Mouse (Mus musculus) heart, adult 10 weeks (tissue): ENCODE results near the gene Hist1h2bg. TPM values are rescaled to one million over a fixed set of nuclear protein-coding genes. Genes with fewer than 3 reads are reported as not detected.

Experiments
- polyA plus RNA-seq: library from polyadenylated mRNA; stranded (reverse); fragments of 350-450 nt; fragmentation: Illumina TruSeq; extraction: RNeasy Lipid Tissue Mini Kit (QIAGEN cat#74804); gene quantifications from one replicate; pipeline ENCODE4 v1.2.3, GENCODE M21; 2014; ENCODE audit warnings: low read depth, low replicate concordance

The Hist1h2bg gene
- polyA plus RNA-seq, 1 experiment from 2014 or later = not detected

Other genes starting within 250 kb of the Hist1h2bg start
- gene Zfp322a, start 202.2 kb upstream of the Hist1h2bg start, polyA plus RNA-seq = 16.7 TPM
- 4.1 TPM for gene Abt1, start 147.5 kb upstream of the Hist1h2bg start, polyA plus RNA-seq
- not detected for gene Btn1a1, start 105.5 kb upstream of the Hist1h2bg start, polyA plus RNA-seq
- gene Btn2a2, start 82.5 kb upstream of the Hist1h2bg start, polyA plus RNA-seq = not detected
- gene Hist1h4h, start 40.3 kb upstream of the Hist1h2bg start, polyA plus RNA-seq = 46.3 TPM
- 2.5 TPM for gene Hist1h2af, start 37.5 kb upstream of the Hist1h2bg start, polyA plus RNA-seq
- not detected for gene Hist1h3g, start 36.0 kb upstream of the Hist1h2bg start, polyA plus RNA-seq
- 0.89 TPM for gene Hist1h2bh, start 28.0 kb upstream of the Hist1h2bg start, polyA plus RNA-seq
- gene Hist1h3f, start 27.3 kb upstream of the Hist1h2bg start, polyA plus RNA-seq = 0.68 TPM
- not detected for gene Hist1h4f, start 19.7 kb upstream of the Hist1h2bg start, polyA plus RNA-seq
- 0.21 TPM for gene Hist1h1d, start 18.1 kb upstream of the Hist1h2bg start, polyA plus RNA-seq
- gene Hist1h3e, start 9.0 kb upstream of the Hist1h2bg start, polyA plus RNA-seq = not detected
- gene Hist1h2ae, start 176 bp upstream of the Hist1h2bg start, polyA plus RNA-seq = not detected
- not detected for gene Hist1h2bf, start 2.8 kb downstream of the Hist1h2bg start, polyA plus RNA-seq
- not detected for gene Hist1h2ad, start 3.0 kb downstream of the Hist1h2bg start, polyA plus RNA-seq
- 0.76 TPM for gene Hist1h3d, start 4.4 kb downstream of the Hist1h2bg start, polyA plus RNA-seq
- not detected for gene Hist1h4d, start 10.2 kb downstream of the Hist1h2bg start, polyA plus RNA-seq
- gene Hist1h2be, start 49.7 kb downstream of the Hist1h2bg start, polyA plus RNA-seq = 8.1 TPM
- 3.8 TPM for gene Hist1h1e, start 51.2 kb downstream of the Hist1h2bg start, polyA plus RNA-seq
- 1.0 TPM for gene Hist1h2ac, start 112.6 kb downstream of the Hist1h2bg start, polyA plus RNA-seq
- 121 TPM for gene Hist1h2bc, start 112.8 kb downstream of the Hist1h2bg start, polyA plus RNA-seq
- gene Hist1h1t, start 124.4 kb downstream of the Hist1h2bg start, polyA plus RNA-seq = not detected
- gene Hist1h4c, start 127.1 kb downstream of the Hist1h2bg start, polyA plus RNA-seq = not detected
- gene Hfe, start 139.5 kb downstream of the Hist1h2bg start, polyA plus RNA-seq = 35.3 TPM
- gene Hist1h1c, start 167.4 kb downstream of the Hist1h2bg start, polyA plus RNA-seq = 171 TPM
- gene Hist1h3c, start 174.2 kb downstream of the Hist1h2bg start, polyA plus RNA-seq = not detected
- not detected for gene Hist1h2bb, start 175.3 kb downstream of the Hist1h2bg start, polyA plus RNA-seq
- not detected for gene Hist1h2ab, start 179.7 kb downstream of the Hist1h2bg start, polyA plus RNA-seq
- not detected for gene Hist1h3b, start 180.9 kb downstream of the Hist1h2bg start, polyA plus RNA-seq
- gene Hist1h4b, start 185.6 kb downstream of the Hist1h2bg start, polyA plus RNA-seq = not detected
- gene Hist1h4a, start 189.8 kb downstream of the Hist1h2bg start, polyA plus RNA-seq = not detected
- gene Hist1h3a, start 191.0 kb downstream of the Hist1h2bg start, polyA plus RNA-seq = not detected
- gene Hist1h1a, start 192.3 kb downstream of the Hist1h2bg start, polyA plus RNA-seq = not detected
- 0.31 TPM for gene Trim38, start 198.5 kb downstream of the Hist1h2bg start, polyA plus RNA-seq
- not detected for gene Slc17a2, start 235.6 kb downstream of the Hist1h2bg start, polyA plus RNA-seq